Mouse (Mus musculus) embryo, embryonic 10 days (tissue): ENCODE results near the gene Tspan3.
A peak's percentile ranks its signal among the peaks of the same experiment; 100 is the strongest.

ENCODE experiments used
- DNase-seq: peaks from one replicate; pipeline ENCODE4 v3.0.0-alpha.2; 2015; ENCODE audit warnings: low spot score

Tspan3 gene

GRCm38 (mm10) chr9:56108174-56108573 is 57.1 kb downstream of the Tspan3 start:
- DNase-seq = no peak

DNA sequence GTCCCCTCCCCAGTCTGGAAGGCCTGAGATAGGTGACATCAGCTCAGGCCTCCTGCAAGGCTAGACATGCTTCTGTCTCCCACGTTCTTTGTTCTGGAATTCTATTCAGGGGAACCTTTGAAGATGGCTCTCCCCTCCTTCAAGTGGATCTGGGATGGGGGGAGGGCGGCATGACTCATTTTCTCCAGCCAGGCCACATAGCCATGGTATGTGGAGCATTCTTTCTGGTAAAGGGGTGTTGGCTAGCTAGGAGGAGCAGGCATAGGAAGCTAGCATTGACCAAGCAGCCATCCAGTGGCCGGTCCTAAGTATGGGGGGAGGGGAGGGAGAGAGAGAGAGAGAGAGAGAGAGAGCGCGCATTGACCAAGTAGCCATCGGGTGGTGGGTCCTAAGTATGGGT is 57.8 kb downstream of the Tspan3 start:
- DNase-seq = no peak

DNA sequence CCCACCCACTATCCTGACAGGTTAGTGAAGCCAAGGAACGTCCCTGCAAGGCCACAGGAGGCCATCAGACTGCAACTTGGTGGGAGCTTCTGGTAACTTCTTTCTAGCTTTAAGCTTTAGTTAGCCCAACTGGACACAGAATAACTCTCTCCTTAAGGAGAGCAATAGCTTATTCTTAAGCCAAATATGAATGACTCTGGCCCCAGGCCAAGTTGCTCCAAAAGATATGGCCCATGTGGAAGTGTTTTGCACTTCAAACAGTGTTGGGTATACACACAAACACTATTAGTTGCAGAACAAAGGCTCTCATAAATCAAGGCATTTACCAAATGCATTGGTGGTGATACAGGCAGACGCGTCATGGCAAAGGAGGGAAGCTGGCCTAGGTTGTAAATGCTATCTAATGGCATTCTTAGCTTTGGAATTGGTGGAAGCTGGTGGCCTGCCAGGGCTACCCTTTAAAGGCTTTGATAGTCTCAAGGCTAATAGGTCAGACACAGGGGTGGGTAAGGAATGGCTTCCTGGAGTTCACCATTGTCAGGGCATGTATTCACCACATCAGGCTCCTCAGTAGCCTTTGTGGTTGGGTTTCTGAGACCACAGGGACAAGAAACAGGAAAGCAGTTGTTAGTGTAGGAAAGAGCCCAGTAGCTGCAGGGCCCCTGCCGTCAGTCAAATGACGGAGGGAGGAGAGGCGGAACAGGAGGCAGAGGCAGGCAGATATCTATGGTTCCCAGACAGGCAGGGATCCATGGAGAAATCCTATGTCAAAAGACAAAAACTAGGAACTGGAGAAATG is 58.8 kb downstream of the Tspan3 start:
- DNase-seq = no peak

GRCm38 (mm10) chr9:56104921-56105320 is 60.4 kb downstream of the Tspan3 start:
- peak; percentile 48 for DNase-seq

DNA sequence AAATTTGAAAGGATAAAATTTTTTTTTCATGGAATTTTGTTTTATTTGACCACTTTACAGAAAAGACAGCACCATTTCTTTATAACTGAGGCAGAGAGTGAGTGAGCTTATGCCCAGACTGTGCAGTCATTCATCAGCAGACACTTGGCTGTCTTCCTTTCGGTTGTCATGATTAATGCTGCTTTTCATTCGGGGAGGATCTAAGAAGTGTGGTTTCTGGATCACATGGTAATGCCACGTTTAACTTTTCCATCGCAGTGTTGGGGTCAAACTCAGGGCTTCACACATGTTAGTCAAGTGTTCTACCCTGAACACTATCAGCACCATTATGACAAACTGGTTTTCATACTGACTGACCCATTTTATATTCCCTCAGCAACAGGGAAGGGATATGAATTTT is 64.3 kb downstream of the Tspan3 start:
- no peak for DNase-seq

- no peak for DNase-seq
These were observed 65.2 kb downstream of the Tspan3 start for GRCm38 (mm10) chr9:56100041-56100522.

GRCm38 (mm10) chr9:56097584-56098298 is 67.5 kb downstream of the Tspan3 start:
- DNase-seq = no peak

DNA sequence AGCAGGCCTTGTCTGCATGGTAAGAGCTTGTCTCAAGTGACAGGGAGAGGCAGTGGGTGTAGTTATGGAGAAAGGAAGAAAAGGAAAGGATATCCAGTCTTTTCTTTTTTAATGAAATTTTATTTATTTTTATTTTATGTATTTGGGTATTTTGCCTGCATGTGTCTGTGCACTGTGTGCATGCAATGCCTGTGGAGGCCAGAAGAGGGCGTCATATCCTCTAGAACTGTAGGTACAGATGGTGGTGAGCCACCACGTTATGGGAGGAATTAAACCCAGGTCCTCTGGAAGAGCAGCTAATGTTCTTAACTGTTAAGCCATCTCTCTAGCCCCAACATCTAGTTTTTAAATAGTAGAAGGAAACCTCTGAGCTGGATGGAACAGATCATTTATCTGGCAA is 73.2 kb downstream of the Tspan3 start:
- no peak for DNase-seq

GRCm38 (mm10) chr9:56090546-56091225 is 74.6 kb downstream of the Tspan3 start:
- DNase-seq = no peak

DNA sequence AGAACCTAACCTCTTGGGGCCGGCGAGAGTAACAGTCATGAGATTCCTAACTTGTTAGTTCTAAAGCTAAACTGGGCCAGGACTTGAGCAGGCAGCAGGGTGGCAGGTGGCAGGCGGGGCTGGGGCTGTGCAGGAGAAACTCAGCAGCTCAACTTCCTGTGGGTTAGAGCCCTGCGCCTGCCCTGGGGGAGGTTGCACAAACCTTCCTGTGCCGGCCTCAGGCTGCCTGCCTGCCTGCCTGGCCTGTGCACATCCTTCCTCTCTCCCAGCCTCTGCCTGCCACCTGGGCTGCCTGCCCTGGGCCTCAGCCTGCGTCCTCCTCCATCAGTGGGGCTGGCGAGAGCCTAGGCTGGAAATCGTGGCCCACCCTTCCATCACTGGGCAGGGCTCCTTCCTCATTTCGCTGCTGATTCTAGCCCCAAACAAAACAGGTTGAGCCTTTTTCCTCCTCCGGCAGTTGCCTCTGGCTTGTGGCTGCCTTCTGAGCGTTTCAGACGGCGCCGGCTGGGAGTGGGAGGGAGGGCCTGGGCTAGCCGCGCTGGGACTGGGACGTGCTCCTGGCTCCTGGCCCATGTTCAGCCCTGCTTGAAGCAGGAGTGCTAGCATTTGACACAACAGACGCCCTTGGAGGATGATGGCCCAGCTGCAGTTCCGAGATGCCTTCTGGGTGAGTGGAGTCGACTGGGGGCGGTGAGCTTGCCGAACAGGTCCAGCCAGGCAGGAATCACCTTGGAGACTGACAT is 75.3 kb downstream of the Tspan3 start, which contains the start of gene Pstpip1:
Pstpip1 (plus strand) TSS at position 185 of the 743 bp plus-strand sequence.
- peak; percentile 51 for DNase-seq

- no peak for DNase-seq
These were observed 78.8 kb downstream of the Tspan3 start for GRCm38 (mm10) chr9:56086524-56086923.
